Mouse (Mus musculus) heart, postnatal 4 days (tissue): ENCODE measurements around the gene Carm1. TPM values are rescaled to one million over a fixed set of nuclear protein-coding genes. Genes with fewer than 3 reads are reported as not detected.
A peak's percentile ranks its signal among the peaks of the same experiment; 100 is the strongest.
"Not testable (repeated sequence)": the region's sequence is repeated elsewhere in the genome, so short reads cannot be mapped to it uniquely, and the experiment has no call there.

ENCODE experiments used
- DNase-seq: peaks from one replicate; pipeline ENCODE4 v3.0.0; 2021
- total RNA-seq, 2 experiments: library from RNA; stranded (reverse); gene quantifications; 2 replicates each; pipeline ENCODE4 v1.2.3; 2021

The Carm1 gene
- total RNA-seq, 2 experiments from 2014 or later = 70.5 to 79.0 TPM

GRCm38 (mm10) chr9:21578226-21578625, 31.5 kb downstream of the Carm1 start:
- no peak for DNase-seq

- no peak for DNase-seq
Measured at GRCm38 (mm10) chr9:21585401-21585800, 38.7 kb downstream of the Carm1 start.

GRCm38 (mm10) chr9:21587678-21588349, 41.1 kb downstream of the Carm1 start:
- no peak for DNase-seq

- no peak for DNase-seq
Measured at GRCm38 (mm10) chr9:21588350-21588749, 41.7 kb downstream of the Carm1 start.

- DNase-seq = no peak
Measured at GRCm38 (mm10) chr9:21589538-21589937, 42.8 kb downstream of the Carm1 start.

- no peak for DNase-seq
Measured at GRCm38 (mm10) chr9:21591127-21591830, 44.6 kb downstream of the Carm1 start.

DNA sequence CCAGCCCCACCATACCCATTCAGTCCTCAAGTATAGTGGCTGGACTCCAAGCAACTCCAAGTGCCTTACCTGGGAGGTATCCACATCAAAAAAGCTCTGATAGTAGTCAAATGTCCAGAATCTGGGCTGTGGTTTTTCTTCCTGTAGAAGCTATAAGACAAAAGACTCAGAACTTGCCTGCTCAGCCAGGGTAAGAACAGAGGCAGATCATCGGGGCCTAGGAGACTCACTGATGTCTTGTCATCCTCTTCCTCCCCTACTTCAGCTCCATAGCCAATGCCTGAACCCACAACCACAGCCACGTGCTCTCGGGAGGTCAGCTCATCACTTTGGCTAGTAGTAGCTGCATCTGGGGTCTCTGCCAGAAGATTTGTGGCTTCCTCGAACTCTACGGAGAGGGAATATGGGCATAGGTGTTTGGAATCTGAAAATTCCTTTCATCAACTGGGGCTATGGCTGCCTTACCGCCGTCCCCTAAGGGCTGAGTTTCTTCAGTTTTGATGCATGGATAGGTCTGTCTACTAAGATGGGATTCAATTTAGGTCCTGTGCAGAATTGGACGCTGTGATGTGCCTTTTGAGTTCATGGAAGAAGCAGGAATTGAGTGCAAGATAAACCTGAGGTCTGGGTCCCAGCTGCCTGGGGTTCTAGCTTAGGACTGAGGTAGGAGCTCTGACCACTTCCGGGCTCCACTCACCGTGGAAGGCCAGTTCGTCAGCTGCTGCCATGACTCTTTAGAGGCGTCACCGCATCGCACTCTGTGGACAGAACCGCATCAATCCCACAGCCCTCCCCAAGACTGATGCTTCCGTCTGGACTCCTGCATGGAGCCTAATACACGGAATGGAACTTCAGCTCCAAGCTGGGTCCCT, 45.4 kb downstream of the Carm1 start:
- DNase-seq = no peak

- DNase-seq = peak; percentile 91
Measured at GRCm38 (mm10) chr9:21592703-21593121, 46.0 kb downstream of the Carm1 start, which contains the start of the genes Timm29 and Yipf2. TSS of gene Timm29 (plus strand) at chr9:21592722. TSS of gene Yipf2 (minus strand) at chr9:21592828.

DNA sequence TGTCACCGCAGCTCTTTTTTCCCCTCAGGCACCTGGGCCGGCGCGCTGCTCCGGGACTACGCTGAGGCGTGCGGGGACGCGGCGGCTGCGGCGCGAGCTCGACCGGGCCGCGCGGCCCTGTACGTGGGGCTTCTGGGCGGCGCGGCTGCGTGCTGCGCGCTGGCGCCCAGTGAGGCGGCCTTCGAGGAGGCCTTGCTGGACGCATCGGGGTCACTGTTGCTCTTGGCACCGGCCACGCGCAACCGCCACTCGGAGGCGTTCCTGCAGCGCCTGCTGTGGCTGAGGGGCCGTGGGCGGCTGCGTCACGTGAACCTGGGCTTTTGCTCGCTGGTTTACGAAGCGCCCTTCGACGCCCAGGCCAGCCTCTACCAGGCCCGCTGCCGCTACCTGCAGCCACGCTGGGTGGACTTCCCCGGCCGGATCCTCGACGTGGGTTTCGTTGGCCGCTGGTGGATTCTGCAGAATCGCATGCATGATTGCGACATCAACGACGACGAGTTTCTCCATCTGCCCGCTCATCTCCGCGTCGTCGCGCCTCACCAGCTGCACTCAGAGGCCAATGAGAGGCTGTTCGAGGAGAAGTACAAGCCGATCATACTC, 46.5 kb downstream of the Carm1 start:
- DNase-seq = peak; percentile 63

DNA sequence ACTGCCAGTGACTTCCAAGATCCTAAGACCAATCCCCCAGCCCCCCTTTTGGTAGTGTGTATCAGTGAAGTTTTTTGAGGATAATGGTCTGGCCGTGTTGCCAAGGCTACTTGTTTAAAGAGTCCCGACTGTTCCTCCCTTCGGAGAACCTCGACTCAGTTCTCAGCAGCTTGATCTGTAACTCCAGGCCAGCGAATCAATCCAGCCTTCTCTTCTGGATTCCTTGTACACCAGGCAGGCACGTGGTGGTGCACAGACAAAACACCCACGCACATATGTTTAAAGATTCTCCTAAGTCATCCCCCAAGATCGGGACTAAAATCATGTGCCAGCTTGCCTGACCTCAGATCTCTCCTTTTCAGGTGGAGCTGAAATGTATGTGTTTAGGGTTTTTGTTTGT, 47.7 kb downstream of the Carm1 start:
- DNase-seq = not testable (repeated sequence)

GRCm38 (mm10) chr9:21594838-21595237, 48.1 kb downstream of the Carm1 start:
- DNase-seq = no peak

DNA sequence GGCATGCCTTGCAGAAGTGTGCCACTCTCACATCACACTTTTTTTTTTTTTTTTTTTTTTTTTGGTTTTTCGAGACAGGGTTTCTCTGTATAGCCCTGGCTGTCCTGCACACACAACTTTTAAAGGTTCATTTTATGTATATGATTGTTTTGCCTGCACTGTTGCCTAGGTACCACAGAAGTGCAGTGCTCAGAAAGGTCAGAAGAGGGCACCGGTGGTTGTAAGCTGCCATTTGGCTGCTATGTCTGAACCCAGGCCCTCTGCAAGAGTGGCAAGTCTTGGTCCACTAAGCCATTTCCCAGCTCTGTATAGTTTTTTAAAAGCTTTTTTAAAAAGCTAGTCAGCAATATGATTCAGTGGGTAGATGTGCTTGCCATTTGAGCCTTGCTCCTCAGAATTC, 51.5 kb downstream of the Carm1 start:
- DNase-seq = no peak

DNA sequence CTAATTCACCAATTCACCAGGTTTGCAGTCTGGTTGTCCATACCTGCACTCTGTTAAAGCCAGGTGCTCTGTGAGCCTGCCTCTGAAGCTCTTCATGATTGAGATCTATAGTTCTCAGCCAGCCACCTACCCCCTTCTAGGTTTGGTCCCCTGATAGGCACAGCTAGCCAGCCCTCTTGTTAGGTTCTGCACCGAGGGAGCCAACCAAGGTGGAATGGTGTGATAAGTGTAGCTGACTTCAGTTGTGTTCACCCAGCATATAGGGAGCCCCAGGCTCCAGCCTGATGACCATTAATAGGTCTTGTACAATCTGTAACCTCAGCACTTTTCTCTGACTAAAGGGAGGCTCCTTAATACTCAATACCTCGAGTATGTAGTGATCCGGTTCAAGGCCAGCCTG, 53.5 kb downstream of the Carm1 start:
- no peak for DNase-seq

- no peak for DNase-seq
Measured at GRCm38 (mm10) chr9:21601073-21601472, 54.4 kb downstream of the Carm1 start.

DNA sequence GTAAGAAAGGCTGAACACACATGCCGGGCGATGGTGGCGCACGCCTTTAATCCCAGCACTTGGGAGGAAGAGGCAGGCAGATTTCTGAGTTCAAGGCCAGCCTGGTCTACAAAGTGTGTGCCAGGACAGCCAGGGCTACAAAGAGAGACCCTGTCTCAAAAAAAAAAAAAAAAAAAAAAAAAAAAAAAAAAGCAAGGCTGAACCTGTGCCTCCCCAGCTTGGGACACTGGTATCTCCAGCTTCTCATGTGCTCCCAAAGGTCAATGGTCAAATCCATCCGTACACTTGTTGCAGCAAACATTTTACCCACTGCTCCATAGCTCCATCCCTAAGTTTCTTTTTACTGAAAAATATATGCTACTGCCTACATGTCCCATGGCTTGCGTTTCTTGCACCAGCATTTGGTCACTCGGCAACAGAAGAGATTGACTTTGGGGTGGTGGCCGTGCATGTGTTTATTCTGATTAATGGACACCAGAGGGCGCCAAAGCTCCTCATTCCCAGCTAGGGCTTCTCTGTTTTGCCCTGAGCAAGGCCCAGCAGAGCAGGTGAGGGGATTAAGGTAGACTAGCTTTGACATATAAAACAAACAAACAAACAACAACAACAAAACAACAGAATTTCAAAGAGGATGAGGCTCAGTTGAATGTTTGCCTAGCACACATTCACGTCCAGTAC, 55.2 kb downstream of the Carm1 start:
- peak; percentile 75 for DNase-seq

DNA sequence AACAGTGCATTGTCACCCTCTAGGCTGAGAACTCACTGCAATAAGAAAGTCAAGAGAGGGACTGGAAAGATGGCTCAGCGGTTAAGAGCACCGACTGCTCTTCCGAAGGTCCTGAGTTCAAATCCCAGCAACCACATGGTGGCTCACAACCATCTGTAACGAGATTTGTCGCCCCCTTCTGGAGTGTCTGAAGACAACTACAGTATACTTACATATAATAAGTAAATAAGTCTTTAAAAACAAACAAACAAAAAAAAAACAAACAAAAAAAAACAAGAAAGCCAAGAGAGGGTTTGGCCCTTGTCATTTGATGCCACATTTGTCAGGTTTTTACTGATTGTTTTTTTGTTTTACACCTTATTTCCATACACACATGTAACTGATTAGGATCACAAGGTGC, 57.4 kb downstream of the Carm1 start:
- DNase-seq = no peak

DNA sequence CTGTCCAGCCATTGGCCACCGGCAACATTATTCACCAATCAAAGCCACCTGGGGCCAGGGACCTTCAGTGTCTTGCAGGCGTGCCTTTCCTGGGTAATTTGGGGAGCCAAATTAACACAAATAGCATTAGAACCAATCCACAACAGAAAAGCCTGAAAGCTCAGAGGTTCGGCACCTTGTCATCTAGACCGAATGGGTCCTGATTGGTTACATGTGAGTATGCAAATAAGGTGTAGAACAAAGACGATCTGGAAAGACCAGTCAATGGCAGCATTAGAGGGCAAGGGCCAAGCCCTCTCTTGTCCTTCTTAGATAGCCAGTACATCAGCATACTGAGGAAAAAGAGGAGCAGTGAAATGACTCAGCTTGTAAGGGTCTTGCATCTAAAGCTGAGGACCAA, 59.2 kb downstream of the Carm1 start:
- no peak for DNase-seq

GRCm38 (mm10) chr9:21606648-21607047, 60.0 kb downstream of the Carm1 start:
- no peak for DNase-seq

DNA sequence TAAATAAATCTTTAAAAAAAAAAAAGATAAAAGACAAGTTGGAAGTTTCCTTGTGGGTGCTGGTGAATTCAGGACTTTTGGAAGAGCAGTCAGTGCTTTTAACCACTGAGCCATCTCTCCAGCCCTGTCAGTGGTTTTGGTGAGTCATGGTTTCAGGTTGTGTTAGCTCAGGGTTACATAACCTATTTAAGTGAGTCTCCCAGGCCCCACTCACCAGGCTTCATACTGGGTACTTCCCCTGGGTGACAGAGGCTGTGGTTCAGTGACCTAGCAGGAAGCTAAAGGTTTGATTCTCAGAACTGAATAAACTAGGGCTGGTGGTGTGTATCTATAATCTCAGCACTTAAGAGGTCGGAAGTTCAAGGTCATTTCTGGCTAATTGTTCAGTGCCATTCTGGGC, 63.2 kb downstream of the Carm1 start:
- no peak for DNase-seq

GRCm38 (mm10) chr9:21614864-21615616, 68.3 kb downstream of the Carm1 start:
- DNase-seq = no peak

- DNase-seq = peak; percentile 100
Measured at GRCm38 (mm10) chr9:21615617-21616231, 69.0 kb downstream of the Carm1 start, which contains the start of gene Smarca4. TSS of gene Smarca4 (plus strand) at chr9:21616169.
